Mouse (Mus musculus): ENCODE data around the gene Slc1a4.

The Slc1a4 gene

DNA sequence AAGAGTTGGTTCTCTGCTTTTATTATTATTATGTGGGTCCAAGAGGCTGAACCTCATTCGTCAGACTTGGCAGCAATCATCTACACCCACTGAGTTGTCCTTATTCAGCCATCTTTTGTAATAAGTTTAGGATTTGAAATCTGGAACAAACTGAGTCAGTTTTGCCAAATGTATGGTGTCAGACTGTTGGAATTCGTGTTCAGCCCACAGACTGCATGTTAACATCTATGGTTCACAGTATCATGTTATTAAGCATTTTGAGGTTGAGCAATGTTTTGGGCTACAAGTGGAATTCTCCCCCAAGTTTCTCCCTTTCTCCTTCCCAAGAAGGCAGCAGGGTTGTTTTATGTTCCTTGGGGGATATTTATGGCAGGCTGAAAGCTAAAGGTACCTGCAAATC, 79.4 kb downstream of the Slc1a4 start:
- no peak for DNase-seq (ENCODE audit: low spot score in 2 of 2)
